Mouse (Mus musculus) kidney, postnatal 0 days (tissue): ENCODE results near the gene Eif5. TPM values are rescaled to one million over a fixed set of nuclear protein-coding genes. Genes with fewer than 3 reads are reported as not detected.
A peak's percentile ranks its signal among the peaks of the same experiment; 100 is the strongest.

Experiments
- ATAC-seq: fragments of 200-750 bp; cut with Nextera tagmentation; replicated peaks from 2 replicates; pipeline ENCODE4 v1.8.0; 2017; ENCODE audit warnings: low read depth, moderate number of reproducible peaks, moderate TSS enrichment, moderate library complexity; ENCODE audit not compliant: low FRiP score
- DNase-seq: peaks from one replicate; pipeline ENCODE4 v3.0.0-alpha.2; 2016; ENCODE audit warnings: low spot score
- H3K27ac ChIP-seq: fragments of 300-500 bp; sonication (generic); 2 replicates; pipeline ENCODE4 v1.5.1; 2014; ENCODE audit warnings: mild to moderate bottlenecking
- H3K27me3 ChIP-seq: fragments of 300-500 bp; sonication (generic); 2 replicates; pipeline ENCODE4 v1.6.1; 2014; ENCODE audit warnings: low read length, mixed read lengths; ENCODE audit not compliant: insufficient read depth
- H3K36me3 ChIP-seq: fragments of 300-500 bp; sonication (generic); 2 replicates; pipeline ENCODE4 v1.6.1; 2014; ENCODE audit warnings: low read length, mixed read lengths; ENCODE audit not compliant: insufficient read depth
- H3K4me1 ChIP-seq: fragments of 300-500 bp; sonication (generic); replicated peaks from 2 replicates; pipeline ENCODE4 v1.6.1; 2014; ENCODE audit warnings: antibody characterized with exemption, low read length, mixed read lengths; ENCODE audit not compliant: insufficient read depth
- H3K4me2 ChIP-seq: fragments of 300-500 bp; sonication (generic); 2 replicates; pipeline ENCODE4 v1.6.1; 2014; ENCODE audit warnings: mild to moderate bottlenecking, low read length, moderate library complexity, mixed read lengths
- H3K4me3 ChIP-seq: fragments of 300-500 bp; sonication (generic); replicated peaks from 2 replicates; pipeline ENCODE4 v1.5.1; 2014; ENCODE audit warnings: low read depth, low read length
- H3K9ac ChIP-seq: fragments of 300-500 bp; sonication (generic); 2 replicates; pipeline ENCODE4 v1.6.1; 2014; ENCODE audit warnings: low read depth, low read length
- H3K9me3 ChIP-seq: fragments of 300-500 bp; sonication (generic); replicated peaks from 2 replicates; pipeline ENCODE4 v1.6.1; 2016; ENCODE audit warnings: low read length, inconsistent platforms, mixed read lengths
- CTCF ChIP-seq: IDR thresholded peaks from 2 replicates; pipeline ENCODE4 v1.5.1; 2016; ENCODE audit warnings: antibody characterized with exemption, low read depth, mild to moderate bottlenecking, moderate library complexity
- WGBS: fragments of 180-500 bp; shearing (Covaris S2); extraction: QIAGEN DNeasy Blood & Tissue Kit; methylation state at CpG from one replicate; pipeline ENCODE4 v1.1.7; 2014; 5-methylcytosine and 5-hydroxymethylcytosine counted together
- polyA plus RNA-seq: library from polyadenylated mRNA; unstranded; fragments of >200 nt; fragmentation: Nextera tagmentation; extraction: Ambion mirVana; gene quantifications from 2 replicates; pipeline ENCODE4 v1.2.1, GENCODE M21; 2015

The Eif5 gene
- 673 and 701 TPM in 2 replicates for polyA plus RNA-seq

GRCm38 (mm10) chr12:111537796-111538291, at the start of gene Eif5:
Eif5 (plus strand) TSS chr12:111538016.
- Histone ChIP-seq H3K4me2 (peak within 1 kb of the TSS; percentile 86), H3K36me3 (peaks cover 23% of the 10 kb centered on the region), H3K27me3 (no peaks in the 10 kb centered on the region), H3K4me3 (peak within 1 kb of the TSS; percentile 99), H3K27ac (peak within 1 kb of the TSS; percentile 100), H3K9ac (peak within 1 kb of the TSS; percentile 100), H3K4me1 (peaks cover 5% of the 10 kb centered on the region; the same call in 1 of the 2 replicates), H3K9me3 (no peaks in the 10 kb centered on the region)
- WGBS = under 1% methylated on average over 31 of the region's 47 CpGs
- DNase-seq = peak; percentile 99
- peak; percentile 95 for ATAC-seq
- no peak for TF ChIP-seq CTCF

- no peak overlapping the region for H3K4me3 ChIP-seq
- no peaks in the 10 kb centered on the region for H3K36me3 ChIP-seq
- no peak for TF ChIP-seq CTCF
- H3K4me2 ChIP-seq = no peak overlapping the region
- WGBS = 46% methylated on average over 11 of the region's 11 CpGs
- no peak for DNase-seq
- H3K4me1 ChIP-seq = peaks cover 23% of the 10 kb centered on the region
- ATAC-seq = 0 out of 2 replicates have a peak, but pooled peaks have one; percentile 3
- no peaks in the 10 kb centered on the region for H3K27me3 ChIP-seq
- no peak overlapping the region for H3K9ac ChIP-seq
- peak overlapping the region; percentile 71 for H3K27ac ChIP-seq
- no peaks in the 10 kb centered on the region for H3K9me3 ChIP-seq
Measured at GRCm38 (mm10) chr12:111489261-111489865, 48.5 kb upstream of the Eif5 start.

- Histone ChIP-seq H3K27ac (no peak overlapping the region), H3K36me3 (no peaks in the 10 kb centered on the region), H3K4me3 (no peak overlapping the region), H3K4me1 (no peaks in the 10 kb centered on the region), H3K9ac (no peak overlapping the region), H3K27me3 (no peaks in the 10 kb centered on the region), H3K9me3 (no peaks in the 10 kb centered on the region), H3K4me2 (no peak overlapping the region)
- ATAC-seq = no peak
- 70% methylated on average over 4 of the region's 4 CpGs for WGBS
- TF ChIP-seq CTCF = no peak
- DNase-seq = no peak
Measured at GRCm38 (mm10) chr12:111494931-111495330, 42.9 kb upstream of the Eif5 start.

GRCm38 (mm10) chr12:111497076-111497475, 40.7 kb upstream of the Eif5 start:
- H3K9me3 ChIP-seq = no peaks in the 10 kb centered on the region
- no peaks in the 10 kb centered on the region for H3K36me3 ChIP-seq
- H3K4me1 ChIP-seq = no peaks in the 10 kb centered on the region
- H3K27ac ChIP-seq = no peak overlapping the region
- no peak overlapping the region for H3K4me3 ChIP-seq
- no peak for ATAC-seq
- no peak for DNase-seq
- TF ChIP-seq CTCF = peak; percentile 61
- 54% methylated on average over 2 of the region's 2 CpGs for WGBS
- H3K9ac ChIP-seq = no peak overlapping the region
- H3K27me3 ChIP-seq = no peaks in the 10 kb centered on the region
- no peak overlapping the region for H3K4me2 ChIP-seq

GRCm38 (mm10) chr12:111499617-111500016, 38.2 kb upstream of the Eif5 start:
- WGBS = 70% methylated on average over 5 of the region's 5 CpGs
- Histone ChIP-seq H3K27ac (no peak overlapping the region), H3K9me3 (no peaks in the 10 kb centered on the region), H3K27me3 (no peaks in the 10 kb centered on the region), H3K4me2 (no peak overlapping the region), H3K4me3 (no peak overlapping the region), H3K4me1 (no peaks in the 10 kb centered on the region), H3K36me3 (no peaks in the 10 kb centered on the region), H3K9ac (no peak overlapping the region)
- ATAC-seq (no peak), DNase-seq (no peak)
- no peak for TF ChIP-seq CTCF

- Histone ChIP-seq H3K4me2 (no peak overlapping the region), H3K36me3 (no peaks in the 10 kb centered on the region), H3K27ac (no peak overlapping the region), H3K4me3 (no peak overlapping the region), H3K9me3 (no peaks in the 10 kb centered on the region), H3K4me1 (no peaks in the 10 kb centered on the region), H3K27me3 (no peaks in the 10 kb centered on the region), H3K9ac (no peak overlapping the region)
- DNase-seq (no peak), ATAC-seq (0 out of 2 replicates have a peak, but pooled peaks have one; percentile 29)
- TF ChIP-seq CTCF = no peak
- 40% methylated on average over 5 of the region's 5 CpGs for WGBS
Measured at GRCm38 (mm10) chr12:111500725-111501124, 37.1 kb upstream of the Eif5 start.
